Mouse (Mus musculus): Measurements from ENCODE around the gene Cib1.

Cib1 gene

DNA sequence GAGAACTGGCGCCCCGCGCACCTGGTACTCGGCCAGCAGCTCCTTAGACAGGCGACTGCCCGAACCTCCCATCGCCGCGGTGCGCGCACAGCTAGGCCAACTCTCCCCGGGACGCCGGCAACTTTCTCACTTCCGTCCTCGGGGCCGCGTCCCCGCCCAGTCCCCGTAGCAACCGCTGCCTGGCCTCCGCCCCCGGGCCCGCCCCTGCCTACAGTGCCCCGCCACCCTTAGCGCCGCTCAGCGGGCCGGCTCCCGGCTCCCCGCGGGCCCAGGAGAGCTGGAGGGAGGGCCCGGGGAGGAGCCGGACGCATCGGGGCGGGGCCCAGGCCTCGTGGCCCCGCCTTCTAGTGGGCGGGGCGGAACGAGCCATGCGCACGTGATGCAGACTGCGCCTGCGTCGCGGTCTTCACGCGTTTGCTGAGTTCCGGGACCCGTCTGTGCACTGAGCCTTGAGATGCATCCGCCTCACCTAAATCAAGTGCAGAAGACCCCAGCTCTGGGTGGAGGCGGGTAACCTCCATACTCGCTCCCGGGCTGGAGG is at the start of gene Cib1, which contains the start of gene Gdpgp1:
TSS of gene Cib1 (minus strand) at position 325 of the 541 bp plus-strand sequence.
TSS of gene Gdpgp1 (plus strand) at position 377 of the 541 bp plus-strand sequence.
- DNase-seq (ENCODE audit: low spot score) = peak; percentile 97

DNA sequence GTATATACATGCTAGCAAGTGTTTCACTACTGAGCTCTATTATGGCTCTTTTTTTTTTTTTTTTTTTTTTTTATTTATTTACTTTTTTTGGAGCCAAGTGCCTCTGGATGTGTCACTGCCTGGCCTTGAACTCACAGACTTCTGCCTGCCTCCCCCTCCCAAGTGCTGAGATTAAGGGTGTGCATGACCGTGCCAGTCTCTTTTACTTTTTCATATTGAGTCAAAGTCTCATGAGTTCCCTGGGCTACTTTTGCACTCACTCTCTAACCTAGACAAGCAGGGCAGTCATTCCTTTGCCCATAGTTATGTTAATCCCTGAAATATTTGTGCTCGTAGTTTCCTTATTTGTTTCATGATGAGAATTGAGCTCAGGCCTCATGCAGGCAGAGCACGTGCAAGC is 49.0 kb upstream of the Cib1 start:
- no peak for DNase-seq (ENCODE audit: low spot score)

GRCm38 (mm10) chr7:80280998-80281397 is 48.4 kb upstream of the Cib1 start:
- DNase-seq (ENCODE audit: low spot score) = no peak

DNA sequence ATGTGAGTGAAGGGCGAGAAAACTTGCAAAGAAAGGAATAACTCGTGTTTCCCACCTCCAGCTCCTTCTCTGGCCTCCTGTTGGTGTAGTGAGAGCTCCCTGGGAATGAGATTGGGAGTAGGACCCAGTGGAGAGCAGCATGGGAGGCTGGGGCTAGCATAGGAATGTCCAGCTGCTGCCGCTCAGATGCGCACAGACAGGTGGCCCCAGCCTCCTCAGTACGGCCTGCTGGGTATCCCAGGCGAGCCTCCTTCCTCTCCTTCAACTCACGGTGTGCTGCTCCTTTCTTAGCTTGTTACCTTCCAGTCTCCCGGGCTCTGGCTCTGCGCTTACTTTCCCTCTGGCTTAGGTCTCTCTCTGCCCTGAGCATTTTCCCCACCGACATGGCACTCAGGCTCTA is 47.4 kb upstream of the Cib1 start:
- no peak for DNase-seq (ENCODE audit: low spot score)

- DNase-seq (ENCODE audit: low spot score) = no peak
These were observed 43.8 kb upstream of the Cib1 start for GRCm38 (mm10) chr7:80276374-80276773.

- no peak for DNase-seq (ENCODE audit: low spot score)
These were observed 40.8 kb upstream of the Cib1 start for GRCm38 (mm10) chr7:80273456-80273855.

- DNase-seq (ENCODE audit: low spot score) = no peak
These were observed 37.2 kb upstream of the Cib1 start for GRCm38 (mm10) chr7:80269751-80270255.

GRCm38 (mm10) chr7:80268897-80269750 is 36.5 kb upstream of the Cib1 start, which contains the start of gene Vps33b:
Gene Vps33b, plus strand, starts transcription at chr7:80269649.
- peak; percentile 94 for DNase-seq (ENCODE audit: low spot score)

DNA sequence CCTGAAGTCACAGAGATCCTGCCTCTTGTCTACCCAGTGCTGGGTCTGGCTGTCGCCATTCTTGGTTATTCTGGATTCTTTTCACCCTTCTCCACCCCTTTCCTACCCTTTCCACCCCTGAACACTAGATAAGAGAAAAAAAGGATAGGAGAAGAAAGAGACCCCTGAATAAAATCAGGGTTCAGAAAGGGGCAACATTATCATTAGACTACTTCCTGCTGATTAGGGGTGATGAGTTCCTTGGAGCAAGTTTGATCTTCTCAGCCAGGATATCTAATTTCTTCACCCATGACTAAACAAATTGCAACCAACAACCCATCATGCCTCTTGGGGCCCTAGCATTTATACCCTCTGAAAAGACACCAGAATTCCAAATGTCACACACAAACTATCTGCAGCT is 35.2 kb upstream of the Cib1 start:
- no peak for DNase-seq (ENCODE audit: low spot score)

- no peak for DNase-seq (ENCODE audit: low spot score)
These were observed 32.0 kb upstream of the Cib1 start for GRCm38 (mm10) chr7:80264606-80265005.

- DNase-seq (ENCODE audit: low spot score) = no peak
These were observed 28.9 kb upstream of the Cib1 start for GRCm38 (mm10) chr7:80261372-80261990.

GRCm38 (mm10) chr7:80260625-80261371 is 28.2 kb upstream of the Cib1 start, which contains the start of gene Ngrn:
Gene Ngrn, plus strand, starts transcription at chr7:80261215.
- DNase-seq (ENCODE audit: low spot score) = peak; percentile 76

DNA sequence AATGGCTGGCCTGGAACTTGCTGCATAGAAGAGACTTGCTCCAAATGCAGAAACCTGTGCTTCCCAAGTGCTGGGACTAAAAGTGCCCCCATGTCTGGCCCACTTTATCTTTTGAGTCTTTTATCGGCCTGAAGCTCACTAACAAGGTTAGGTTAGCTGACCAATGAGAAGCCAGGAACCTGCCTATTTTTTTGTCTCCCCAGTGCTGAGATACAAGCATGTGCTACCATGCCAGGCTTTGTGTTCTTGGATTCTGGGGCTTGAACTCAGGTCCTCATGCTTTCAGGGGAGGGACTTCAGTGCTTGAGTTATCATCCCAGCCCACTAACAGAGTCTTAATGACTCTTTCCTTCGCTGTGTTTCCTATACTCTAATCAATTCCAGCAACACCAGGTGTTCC is 25.1 kb upstream of the Cib1 start:
- DNase-seq (ENCODE audit: low spot score) = no peak

GRCm38 (mm10) chr7:80255981-80256380 is 23.4 kb upstream of the Cib1 start:
- DNase-seq (ENCODE audit: low spot score) = no peak

DNA sequence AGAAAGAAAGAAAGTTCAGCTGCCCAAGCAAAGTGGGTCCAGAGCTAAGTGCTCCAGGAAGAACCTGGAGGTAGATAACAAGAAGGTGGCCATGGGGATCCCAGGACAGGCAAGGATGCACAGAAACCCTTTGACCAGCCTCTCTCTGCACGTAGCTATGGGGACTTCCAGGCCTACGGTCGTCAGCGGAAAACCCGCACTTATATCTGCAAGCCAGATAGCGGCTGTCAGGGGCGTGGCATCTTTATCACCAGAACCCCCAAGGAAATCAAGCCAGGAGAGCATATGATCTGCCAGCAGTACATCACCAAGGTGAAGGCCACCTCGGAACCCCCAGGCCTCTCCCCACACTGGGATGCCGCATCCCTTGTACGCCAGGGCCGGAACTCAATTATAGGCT is 20.3 kb upstream of the Cib1 start:
- DNase-seq (ENCODE audit: low spot score) = no peak

GRCm38 (mm10) chr7:80252437-80252836 is 19.8 kb upstream of the Cib1 start:
- no peak for DNase-seq (ENCODE audit: low spot score)

GRCm38 (mm10) chr7:80246859-80247258 is 14.2 kb upstream of the Cib1 start:
- no peak for DNase-seq (ENCODE audit: low spot score)

DNA sequence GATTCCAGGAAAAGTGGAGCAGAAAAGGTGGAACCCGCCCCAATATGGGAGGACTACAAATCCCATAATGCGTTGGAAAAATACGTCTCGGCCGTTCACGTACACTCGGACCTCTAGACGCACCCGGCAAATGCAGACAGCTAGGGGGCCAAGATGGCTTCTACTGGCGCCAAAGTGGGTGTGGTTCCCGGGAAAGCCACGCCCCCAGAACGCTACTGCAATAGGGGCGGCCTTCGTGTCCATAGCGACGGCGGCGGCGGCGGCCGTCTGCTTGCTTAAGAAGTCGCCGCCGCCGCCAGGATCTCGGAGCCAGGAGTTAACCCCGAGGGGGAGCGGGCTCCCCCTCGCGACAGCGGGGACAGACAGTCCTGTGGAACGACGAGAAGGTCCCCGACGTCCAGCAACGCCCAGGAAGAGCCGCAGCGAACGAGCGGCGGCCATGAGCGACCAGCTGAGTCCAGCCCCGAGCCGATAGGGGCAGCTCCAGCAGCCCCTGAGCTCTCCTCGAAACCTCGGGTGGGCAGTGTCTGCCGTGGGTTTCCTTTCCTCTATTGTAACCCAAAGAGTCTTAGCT is 13.6 kb upstream of the Cib1 start, which contains the start of gene Ttll13:
TSS of gene Ttll13 (plus strand) at position 229 of the 574 bp plus-strand sequence.
- DNase-seq (ENCODE audit: low spot score) = peak; percentile 93

DNA sequence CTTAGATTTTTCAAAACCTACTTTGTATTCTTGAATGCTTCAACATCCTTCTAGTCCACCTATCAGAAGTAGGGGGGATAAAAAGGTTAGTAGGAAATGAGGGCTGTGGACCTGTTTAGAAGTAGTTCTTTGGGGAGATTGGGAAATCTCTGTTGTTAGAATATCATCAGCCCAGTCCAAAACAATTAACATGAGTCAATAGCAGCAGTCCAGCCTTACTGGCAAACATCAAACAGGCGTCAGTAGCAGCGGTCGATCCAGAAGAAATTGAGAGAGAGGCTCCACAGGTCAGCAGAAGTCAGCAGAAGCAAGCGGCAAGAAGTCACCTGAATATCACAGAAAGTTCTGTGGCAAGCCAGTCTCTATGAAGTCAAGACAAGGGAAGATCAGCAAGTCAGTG is 12.2 kb upstream of the Cib1 start:
- no peak for DNase-seq (ENCODE audit: low spot score)

DNA sequence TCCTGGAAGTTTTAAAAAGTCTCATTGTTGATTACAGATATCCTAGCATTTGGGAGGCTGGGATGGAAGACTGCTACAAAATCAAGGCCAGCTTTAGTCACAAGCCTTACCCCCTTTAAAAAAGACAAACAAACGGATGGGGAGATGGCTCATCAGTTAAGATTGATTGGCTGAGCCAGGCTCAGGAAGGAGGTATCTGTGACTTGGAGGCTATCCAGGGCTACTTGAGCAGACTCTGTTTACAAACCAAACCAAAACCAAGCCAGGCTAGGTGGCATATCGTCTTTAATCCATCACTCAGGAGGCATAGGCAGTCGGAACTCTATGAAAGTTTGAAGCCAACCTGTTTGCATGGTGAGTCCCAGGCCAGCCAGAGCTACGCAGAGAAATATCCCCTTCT is 9.0 kb upstream of the Cib1 start:
- DNase-seq (ENCODE audit: low spot score) = no peak

GRCm38 (mm10) chr7:80238542-80238941 is 5.9 kb upstream of the Cib1 start:
- no peak for DNase-seq (ENCODE audit: low spot score)

DNA sequence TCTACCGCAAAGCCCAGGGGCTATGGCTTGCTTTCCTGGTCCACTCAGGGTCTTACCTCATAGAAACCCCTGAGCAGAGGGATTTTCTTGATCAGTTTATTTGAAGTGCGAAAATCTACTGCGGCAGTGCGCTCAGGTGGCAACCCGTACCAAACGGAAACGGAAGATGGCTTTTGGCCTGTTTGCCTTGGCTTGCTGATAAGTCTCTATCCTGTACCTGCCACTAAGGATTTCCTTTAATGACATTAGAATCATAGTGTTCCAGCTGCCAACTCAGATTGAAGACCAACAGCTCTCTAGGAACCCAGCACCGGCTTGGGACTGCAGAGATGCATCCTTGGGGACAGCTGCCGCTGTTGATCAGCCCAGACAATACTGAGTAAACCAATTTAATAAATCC is 1.2 kb upstream of the Cib1 start:
- DNase-seq (ENCODE audit: low spot score) = no peak

All from ovary, postnatal 14 days (tissue).